Mouse (Mus musculus): ENCODE data around the gene Pld3. TPM values are rescaled to one million over a fixed set of nuclear protein-coding genes. Genes with fewer than 3 reads are reported as not detected.

The Pld3 gene
- total RNA-seq, 1 experiment: 77.9 TPM

DNA sequence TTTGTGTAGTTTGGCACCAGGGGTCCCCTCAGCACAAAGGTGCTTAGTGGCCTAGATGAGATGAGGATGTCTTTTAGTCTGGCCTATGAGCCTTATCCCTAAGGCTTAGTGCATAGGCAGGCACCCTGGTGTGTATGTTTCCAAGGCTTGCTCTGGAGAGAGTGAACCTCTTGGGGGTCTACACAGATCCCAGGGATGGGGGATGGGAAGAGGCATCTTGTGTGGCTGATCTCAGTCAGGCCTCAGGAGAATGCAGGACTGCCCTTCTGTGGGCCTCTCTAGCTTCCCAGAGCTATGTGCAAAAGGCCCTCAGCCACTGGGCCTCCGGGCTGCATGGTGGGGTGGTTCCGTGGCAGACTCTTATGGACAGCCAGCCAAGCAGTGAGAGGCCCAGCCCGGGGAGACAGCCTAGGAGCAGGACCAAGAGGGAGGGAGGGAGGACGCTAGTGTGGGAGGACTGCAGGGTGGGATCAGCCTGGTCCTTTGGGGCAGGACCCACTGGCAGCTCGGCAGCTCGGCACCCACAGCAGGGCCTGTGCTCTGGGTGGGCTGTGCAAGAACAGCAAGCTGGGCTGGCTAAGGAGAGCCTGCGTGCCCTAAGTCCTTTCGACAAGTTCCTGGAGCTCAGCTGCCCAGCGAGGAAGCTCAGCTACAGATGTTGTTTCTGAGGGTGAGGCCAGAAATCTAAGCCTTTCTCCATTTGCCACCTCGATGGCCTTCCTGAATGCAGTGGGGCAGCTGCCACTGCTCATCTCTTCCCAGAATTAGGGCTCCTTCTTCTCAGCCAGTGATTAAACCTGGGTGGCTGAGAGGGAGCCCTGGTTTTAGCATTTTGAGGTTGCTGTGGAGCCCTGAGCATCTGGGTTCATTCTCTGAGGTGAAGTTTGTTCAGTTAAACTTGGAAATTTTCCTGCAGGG, 43.8 kb upstream of the Pld3 start:
- Histone ChIP-seq H3K9ac (ENCODE audit: insufficient read depth, low read depth, low read length, poor library complexity, severe bottlenecking) (no peak overlapping the region), H3K4me3 (ENCODE audit: insufficient read depth in 1 of 2, low read depth in 1 of 2, low read length in 2 of 2, poor library complexity in 1 of 2, severe bottlenecking in 1 of 2) (no peak overlapping the region)
- TF ChIP-seq CHD2 (IDR thresholded peaks at IDR 0.05; ENCODE audit: low read depth, low read length) (no peak), HCFC1 (IDR thresholded peaks at IDR 0.05; ENCODE audit: borderline replicate concordance, insufficient read depth, low read length) (no peak), MAFK (IDR thresholded peaks at IDR 0.05; ENCODE audit: insufficient read depth, low read depth, low read length) (no peak), ZNF384 (IDR thresholded peaks at IDR 0.05; ENCODE audit: low read depth, low read length) (no peak), ZC3H11A (IDR thresholded peaks at IDR 0.05; ENCODE audit: borderline replicate concordance, low read depth, low read length) (no peak)

DNA sequence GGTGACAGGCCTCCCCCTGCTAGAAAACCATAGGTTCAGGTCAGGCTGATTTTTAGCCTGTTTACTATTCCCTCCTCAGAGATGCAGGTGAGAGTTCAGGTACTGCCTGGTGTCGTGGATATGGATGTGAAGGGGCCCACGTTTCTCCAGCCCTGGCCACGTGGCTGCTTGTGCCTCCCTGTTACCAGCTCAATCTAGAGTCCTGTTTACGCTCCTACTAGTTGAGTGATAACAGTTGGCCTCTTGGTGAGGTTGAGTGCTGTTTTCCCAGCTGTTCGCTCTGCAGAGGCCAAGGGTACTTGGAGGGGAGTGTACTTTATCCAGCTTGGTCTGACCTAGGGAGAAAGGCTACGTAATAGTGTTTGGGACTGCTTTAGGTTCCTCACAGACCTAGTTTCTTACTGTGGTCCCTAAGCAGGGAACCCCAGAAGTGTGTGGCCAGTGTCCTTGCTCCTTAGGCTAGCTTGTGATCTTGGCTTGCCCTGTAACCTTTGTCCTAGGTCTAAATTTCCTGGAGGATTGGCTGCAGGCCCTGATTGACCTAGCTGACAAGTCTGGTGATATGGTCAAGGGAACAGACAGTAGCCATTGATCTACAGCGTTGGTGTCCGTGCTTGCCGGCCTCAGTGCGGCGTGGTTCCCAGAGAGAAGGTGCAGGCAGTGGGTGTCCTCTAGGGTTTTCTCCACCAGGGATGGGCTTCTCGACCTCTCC, 40.1 kb upstream of the Pld3 start:
- H3K27ac ChIP-seq (ENCODE audit: insufficient read depth, low read depth, low read length, poor library complexity, severe bottlenecking): no peak overlapping the region; the same call in 1 of the 2 replicates
- H3K36me3 ChIP-seq (ENCODE audit: control insufficient read depth, insufficient read depth, low read length, poor library complexity, severe bottlenecking): peaks cover 11% of the 10 kb centered on the region; the same call in 1 of the 2 replicates
- DNase-seq (ENCODE audit: low read depth, low spot score): no peak
- H3K9ac ChIP-seq (ENCODE audit: insufficient read depth, low read depth, low read length, poor library complexity, severe bottlenecking): peak overlapping the region; percentile 97; the same call in 1 of the 2 replicates
- in situ Hi-C loops (cut with MboI; ENCODE audit: low sequenced_read_pairs in 2 of 2, unreplicated experiment in 2 of 2): no loop called here
- TF ChIP-seq CHD2 (IDR thresholded peaks at IDR 0.05; ENCODE audit: low read depth, low read length): no peak
- no peak for TF ChIP-seq HCFC1 (IDR thresholded peaks at IDR 0.05; ENCODE audit: borderline replicate concordance, insufficient read depth, low read length)
- TF ChIP-seq ZNF384 (IDR thresholded peaks at IDR 0.05; ENCODE audit: low read depth, low read length): no peak
- TF ChIP-seq MAFK (IDR thresholded peaks at IDR 0.05; ENCODE audit: insufficient read depth, low read depth, low read length): no peak
- TF ChIP-seq ZC3H11A (IDR thresholded peaks at IDR 0.05; ENCODE audit: borderline replicate concordance, low read depth, low read length): no peak
- no peaks in the 10 kb centered on the region for H3K9me3 ChIP-seq (ENCODE audit: control insufficient read depth, insufficient read depth, low read depth, low read length)
- peak overlapping the region; percentile 78 to 94 for H3K4me3 ChIP-seq (ENCODE audit: insufficient read depth in 1 of 2, low read depth in 1 of 2, low read length in 2 of 2, poor library complexity in 1 of 2, severe bottlenecking in 1 of 2)
- H3K4me1 ChIP-seq (ENCODE audit: control insufficient read depth in 2 of 2, insufficient read depth in 2 of 2, low read length in 2 of 2, poor library complexity in 1 of 2): peaks cover 0 to 21% of the 10 kb centered on the region in 2 experiments; a peak in 2 of 4 replicates

More for the DNA sequence above, 43.8 kb upstream of the Pld3 start:
- Histone ChIP-seq H3K36me3 (ENCODE audit: control insufficient read depth, insufficient read depth, low read length, poor library complexity, severe bottlenecking) (peaks cover 11% of the 10 kb centered on the region; the same call in 1 of the 2 replicates), H3K27ac (ENCODE audit: insufficient read depth, low read depth, low read length, poor library complexity, severe bottlenecking) (no peak overlapping the region), H3K4me1 (ENCODE audit: control insufficient read depth in 2 of 2, insufficient read depth in 2 of 2, low read length in 2 of 2, poor library complexity in 1 of 2) (peaks cover 7 to 36% of the 10 kb centered on the region in 2 experiments; a peak in 3 of 4 replicates), H3K9me3 (ENCODE audit: control insufficient read depth, insufficient read depth, low read depth, low read length) (no peaks in the 10 kb centered on the region)
- DNase-seq (ENCODE audit: low read depth, low spot score): no peak
- in situ Hi-C loops (cut with MboI; ENCODE audit: low sequenced_read_pairs in 2 of 2, unreplicated experiment in 2 of 2): no loop called here

DNA sequence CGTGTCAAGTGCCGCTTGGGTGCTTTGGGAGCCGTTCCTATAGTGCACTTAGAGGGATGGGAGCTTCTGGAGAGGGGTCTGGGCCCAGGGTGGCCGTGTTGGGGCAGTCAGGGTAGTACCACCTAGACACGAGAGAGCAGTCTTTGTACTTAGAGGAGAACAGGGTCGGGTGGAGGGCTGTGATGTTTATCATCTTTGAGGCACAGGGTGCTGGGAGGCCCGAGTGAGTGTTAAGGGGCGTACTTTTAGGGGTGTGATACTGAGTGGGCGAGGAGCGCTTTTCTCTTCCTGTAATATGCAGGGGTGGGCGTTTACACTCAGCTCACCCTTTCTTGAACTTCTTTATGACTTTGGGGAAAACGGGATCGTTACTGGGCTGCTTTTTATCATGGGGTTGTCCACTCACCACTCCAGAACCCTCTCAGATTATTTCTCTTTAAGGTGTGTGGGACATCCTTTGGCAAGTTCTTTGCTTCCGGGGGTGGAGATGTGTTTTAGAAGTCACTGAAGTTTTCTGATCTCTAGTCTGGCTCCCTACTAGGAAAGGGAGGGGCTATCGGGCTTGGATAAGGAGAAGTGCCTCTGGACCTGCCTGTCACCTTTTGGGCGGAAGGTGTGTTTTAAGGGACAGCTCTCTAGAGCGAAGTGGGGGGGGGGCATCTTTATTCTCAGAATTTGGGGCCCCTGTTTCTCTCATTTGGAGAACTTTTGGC, 39.4 kb upstream of the Pld3 start:
- TF ChIP-seq HCFC1 (IDR thresholded peaks at IDR 0.05; ENCODE audit: borderline replicate concordance, insufficient read depth, low read length) (no peak), CHD2 (IDR thresholded peaks at IDR 0.05; ENCODE audit: low read depth, low read length) (no peak), ZNF384 (IDR thresholded peaks at IDR 0.05; ENCODE audit: low read depth, low read length) (no peak), ZC3H11A (IDR thresholded peaks at IDR 0.05; ENCODE audit: borderline replicate concordance, low read depth, low read length) (no peak), MAFK (IDR thresholded peaks at IDR 0.05; ENCODE audit: insufficient read depth, low read depth, low read length) (no peak)
- no peak for DNase-seq (ENCODE audit: low read depth, low spot score)
- Histone ChIP-seq H3K9me3 (ENCODE audit: control insufficient read depth, insufficient read depth, low read depth, low read length) (no peaks in the 10 kb centered on the region), H3K9ac (ENCODE audit: insufficient read depth, low read depth, low read length, poor library complexity, severe bottlenecking) (peak overlapping the region; percentile 97), H3K27ac (ENCODE audit: insufficient read depth, low read depth, low read length, poor library complexity, severe bottlenecking) (peak overlapping the region; percentile 99), H3K4me1 (ENCODE audit: control insufficient read depth in 2 of 2, insufficient read depth in 2 of 2, low read length in 2 of 2, poor library complexity in 1 of 2) (peaks cover 4 to 21% of the 10 kb centered on the region in 2 experiments; a peak in 3 of 4 replicates), H3K36me3 (ENCODE audit: control insufficient read depth, insufficient read depth, low read length, poor library complexity, severe bottlenecking) (peaks cover 11% of the 10 kb centered on the region; the same call in 1 of the 2 replicates), H3K4me3 (ENCODE audit: insufficient read depth in 1 of 2, low read depth in 1 of 2, low read length in 2 of 2, poor library complexity in 1 of 2, severe bottlenecking in 1 of 2) (peak overlapping the region; percentile 78 to 94)
- in situ Hi-C loops (cut with MboI; ENCODE audit: low sequenced_read_pairs in 2 of 2, unreplicated experiment in 2 of 2): no loop called here
